Mouse (Mus musculus): ENCODE results near the gene Cd19.
"Not testable (repeated sequence)": the region's sequence is repeated elsewhere in the genome, so short reads cannot be mapped to it uniquely, and the experiment has no call there.

The Cd19 gene

DNA sequence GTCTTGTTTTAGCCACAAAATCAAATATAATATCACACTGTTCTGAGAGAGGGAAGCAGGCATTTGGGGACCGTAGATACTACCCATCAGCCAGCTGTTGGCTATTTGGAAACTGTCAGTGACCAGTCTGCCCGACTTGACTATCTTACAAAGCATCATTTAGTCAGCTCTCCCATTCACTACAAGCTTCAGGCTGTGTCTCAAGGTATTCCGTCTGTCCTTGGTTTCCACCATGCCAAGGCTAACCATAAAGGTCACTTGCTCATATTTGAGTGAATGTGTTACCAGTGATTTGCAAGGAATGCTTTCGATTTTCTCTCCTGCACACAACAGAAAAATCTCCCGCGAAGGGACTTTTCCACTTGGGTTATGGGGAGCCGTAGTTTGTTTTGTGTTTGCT lies 20.0 kb upstream of the Cd19 start:
- no peak for DNase-seq (ENCODE audit: low spot score)

DNA sequence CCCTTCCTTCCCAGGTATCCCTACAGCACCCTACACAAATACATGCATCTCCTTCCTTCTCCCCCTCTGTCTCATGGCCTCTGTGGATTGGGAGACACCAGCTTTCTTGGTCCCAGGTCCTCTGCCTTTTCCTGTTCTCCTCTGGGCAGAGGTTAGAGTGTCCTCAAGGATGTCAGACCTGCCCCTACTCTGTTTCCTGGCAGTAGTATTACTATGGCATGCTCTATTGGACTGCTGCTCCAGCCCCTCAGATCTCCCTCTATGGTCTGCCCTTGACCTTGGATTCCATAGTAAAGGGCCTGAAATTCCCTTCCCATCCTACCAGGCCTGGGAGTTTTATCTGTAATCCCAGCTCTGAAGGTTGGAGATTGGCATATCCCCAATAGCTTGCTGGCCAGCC lies 15.5 kb upstream of the Cd19 start:
- no peak for DNase-seq (ENCODE audit: low spot score)

DNA sequence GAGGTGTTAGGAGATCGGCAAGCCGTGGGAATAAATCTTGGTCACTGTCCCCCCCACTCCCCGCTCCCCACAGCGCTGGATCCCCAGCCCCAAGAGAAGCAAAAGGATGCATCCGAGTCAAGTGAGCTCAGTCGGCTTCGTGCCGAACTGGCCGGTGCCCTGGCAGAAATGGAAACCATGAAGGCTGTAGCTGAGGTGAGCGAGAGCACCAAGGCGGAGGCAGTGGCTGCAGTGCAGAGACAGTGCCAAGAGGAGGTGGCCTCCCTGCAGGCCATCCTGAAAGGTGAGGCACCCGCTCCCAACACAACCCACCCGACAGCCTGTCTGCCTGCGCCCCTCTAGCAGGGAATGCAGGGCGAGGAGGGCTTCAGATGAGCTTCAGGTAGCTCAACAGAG lies 14.8 kb upstream of the Cd19 start:
- no peak for DNase-seq (ENCODE audit: low spot score)

DNA sequence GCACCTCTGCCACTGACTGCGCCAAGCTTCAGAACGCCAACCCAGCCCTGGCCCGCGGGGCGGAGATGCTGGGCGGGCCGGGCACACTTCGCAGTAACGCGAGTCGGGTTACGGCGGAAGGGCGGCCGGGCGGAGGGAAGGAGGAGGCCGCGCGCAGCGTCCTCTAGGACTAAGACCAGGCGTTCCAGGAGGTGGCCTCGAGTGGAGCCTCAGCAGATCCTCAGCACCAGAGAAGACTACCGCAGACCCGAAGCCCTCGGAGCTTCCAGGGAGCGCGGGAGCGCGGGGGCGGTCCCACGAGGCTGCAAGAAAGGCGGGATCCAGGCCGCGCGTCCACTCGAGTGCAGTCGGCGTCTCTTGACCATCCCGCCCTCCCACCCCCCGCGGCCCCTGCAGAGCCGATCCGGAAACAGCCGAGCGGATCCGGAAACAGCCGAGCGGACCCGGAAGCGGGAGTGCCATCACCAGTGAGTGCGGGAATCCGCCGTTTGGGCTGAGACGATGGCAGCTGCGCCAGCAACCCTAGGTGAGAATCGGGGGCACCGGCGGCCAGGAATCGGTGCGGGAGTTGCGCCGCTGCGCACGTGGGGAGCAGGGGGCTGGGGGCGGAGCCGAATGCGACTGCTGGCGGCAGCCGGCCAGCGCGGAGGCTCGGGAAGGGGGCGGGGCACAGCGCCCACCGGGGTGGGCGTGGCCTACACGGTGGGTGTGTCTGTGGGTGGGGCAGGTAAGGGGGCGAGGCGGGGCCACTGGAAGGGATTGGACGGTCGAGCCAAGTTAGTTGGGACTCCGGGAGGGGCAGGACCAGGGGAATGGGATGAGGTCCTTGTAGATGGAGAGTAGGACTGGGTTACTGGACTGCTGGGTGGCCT lies 14.2 kb upstream of the Cd19 start, which contains the start of gene Rabep2:
TSS of gene Rabep2 (plus strand) at position 129 of the 872 bp plus-strand sequence.
- peak; percentile 78 for DNase-seq (ENCODE audit: low spot score)

DNA sequence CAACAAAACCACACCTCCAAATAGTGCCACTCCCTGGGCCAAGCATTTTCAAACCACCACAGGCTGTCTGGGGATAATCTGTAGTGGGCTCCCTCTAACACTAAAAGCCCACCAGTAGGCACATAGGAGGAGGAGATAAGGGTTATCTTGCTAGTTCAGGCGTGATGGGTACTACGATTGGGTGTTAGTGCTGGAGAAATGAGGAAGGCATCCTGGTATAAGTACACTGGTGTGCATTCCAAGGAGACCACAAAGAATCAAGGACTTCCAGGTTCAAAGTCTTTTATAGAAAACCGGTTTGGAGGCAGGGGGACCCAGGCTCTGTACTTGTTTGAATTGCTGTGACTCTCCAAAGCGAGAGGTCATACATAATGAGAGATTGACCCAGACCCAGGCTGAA lies 13.5 kb upstream of the Cd19 start:
- DNase-seq (ENCODE audit: low spot score), result no peak

DNA sequence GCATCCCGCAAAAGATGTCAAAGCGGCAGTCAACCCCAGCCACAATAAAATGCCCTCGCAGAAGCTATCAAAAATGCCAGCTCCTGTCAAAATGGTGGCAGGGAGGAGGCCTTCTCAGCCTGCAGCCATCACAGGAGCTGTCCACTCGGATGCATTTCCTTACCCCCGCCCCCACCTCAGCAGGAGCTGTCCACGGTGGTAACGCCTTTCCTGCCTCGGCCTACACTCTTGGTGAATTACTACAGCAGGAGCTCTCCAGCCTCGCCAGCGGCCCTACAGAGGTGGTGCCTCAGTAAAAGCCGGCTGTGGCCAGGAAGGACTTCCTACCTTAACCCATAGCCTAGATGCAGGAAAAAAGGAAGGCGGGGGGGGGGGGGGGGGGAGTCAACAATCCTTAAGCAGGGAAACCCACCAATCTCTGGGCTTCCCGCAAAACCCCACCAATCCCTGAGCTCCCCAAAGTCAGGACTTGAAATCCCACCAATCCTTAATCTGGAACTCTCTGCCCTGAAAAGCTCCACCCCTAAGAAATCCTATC lies 12.7 kb upstream of the Cd19 start:
- DNase-seq (ENCODE audit: low spot score), result no peak

DNA sequence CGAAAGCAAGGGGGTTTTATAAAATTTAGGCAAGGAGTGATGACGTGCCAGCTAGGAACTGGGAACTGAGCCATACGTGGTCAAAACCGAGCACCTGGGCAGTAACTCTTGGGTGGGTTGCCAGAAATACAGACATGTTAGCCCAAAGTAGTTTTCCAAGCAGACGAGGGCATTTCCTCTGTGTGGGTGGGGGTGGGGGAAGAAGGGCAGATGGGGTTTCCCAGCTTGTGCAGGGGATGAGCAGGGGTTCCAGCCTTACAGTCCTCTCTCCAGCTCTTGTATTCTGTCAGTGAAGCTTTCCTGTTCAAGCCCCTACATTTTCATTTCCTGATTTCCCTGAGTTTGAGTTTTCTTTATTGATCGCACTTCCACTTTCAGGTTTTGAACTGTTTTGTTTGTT lies 9.5 kb upstream of the Cd19 start:
- DNase-seq (ENCODE audit: low spot score), result no peak

DNA sequence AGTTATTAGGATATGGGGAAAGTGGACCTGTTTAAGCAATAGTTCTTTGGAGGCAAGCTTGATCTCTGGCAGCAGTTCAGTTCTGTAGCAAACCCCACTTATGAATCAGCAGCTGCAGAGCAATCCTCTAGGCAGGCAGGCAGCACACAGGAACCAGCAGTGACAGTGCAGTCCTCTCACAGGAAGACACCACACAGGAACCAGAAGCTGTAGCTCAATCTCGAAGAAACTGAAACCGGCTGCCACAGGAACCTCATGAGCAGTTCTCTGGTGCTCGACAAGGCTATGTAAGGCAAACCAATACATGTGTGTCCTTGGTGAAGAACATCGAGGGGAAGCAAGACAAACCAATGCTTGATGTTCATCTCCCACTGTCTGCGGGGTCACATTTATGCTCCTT lies 7.1 kb upstream of the Cd19 start:
- peak; percentile 25 for DNase-seq (ENCODE audit: low spot score)

DNA sequence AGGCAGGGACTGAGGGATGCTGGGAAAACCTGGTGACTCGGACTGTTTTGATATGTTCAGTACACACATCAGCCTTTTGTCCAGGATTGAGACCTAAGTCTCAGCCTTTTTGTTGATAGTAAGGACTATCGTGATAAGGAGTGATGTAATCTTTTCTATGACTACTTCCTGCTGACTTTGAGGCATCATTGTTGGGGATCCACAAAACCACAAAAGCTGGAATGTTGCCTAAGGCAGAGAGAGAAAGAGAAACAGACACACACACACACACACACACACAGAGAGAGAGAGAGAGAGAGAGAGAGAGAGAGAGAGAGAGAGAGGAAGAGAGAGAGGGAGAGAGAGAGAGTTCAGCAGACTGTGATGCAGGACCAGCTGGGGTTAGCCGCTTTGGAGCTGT lies 3.8 kb upstream of the Cd19 start:
- no peak for DNase-seq (ENCODE audit: low spot score)

DNA sequence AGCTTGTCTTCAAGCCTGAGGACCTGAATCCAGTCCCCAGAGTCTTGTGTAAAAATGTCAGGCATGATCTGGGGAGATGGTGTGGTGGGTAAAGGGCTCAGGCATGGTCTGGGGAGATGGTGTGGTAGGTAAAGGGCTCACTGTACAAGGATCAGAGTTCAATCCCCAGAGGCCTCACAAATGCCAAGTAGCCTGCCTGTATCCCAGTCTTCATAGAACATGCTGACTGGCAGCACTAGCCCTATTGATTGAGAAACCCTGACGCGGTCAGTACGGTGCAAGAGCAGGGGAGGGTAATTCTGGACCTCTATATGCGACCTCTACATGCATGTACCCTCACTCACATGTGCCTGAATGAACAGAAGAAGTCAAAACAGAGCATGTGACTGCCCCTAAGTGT lies 2.9 kb upstream of the Cd19 start:
- DNase-seq (ENCODE audit: low spot score), result no peak

DNA sequence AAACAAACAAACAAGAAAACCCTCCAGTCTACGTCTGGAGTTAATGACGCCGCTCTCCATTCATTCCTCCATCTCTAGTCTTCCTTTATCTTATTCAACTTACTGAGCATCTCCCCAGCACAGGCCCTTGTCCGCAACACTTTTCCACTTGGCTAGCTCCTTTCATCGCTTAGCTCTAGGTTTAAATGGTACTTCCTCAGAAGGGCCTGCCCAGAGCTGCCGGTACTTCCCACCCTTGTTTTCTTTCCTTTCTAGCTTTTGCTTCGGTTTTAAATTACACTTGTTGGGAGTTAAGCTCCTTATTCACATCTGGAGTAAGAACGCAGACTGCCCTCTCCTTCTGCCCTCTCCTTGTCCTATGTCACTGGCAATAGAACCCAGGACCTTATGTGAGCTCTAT lies 2.4 kb upstream of the Cd19 start:
- no peak for DNase-seq (ENCODE audit: low spot score)

DNA sequence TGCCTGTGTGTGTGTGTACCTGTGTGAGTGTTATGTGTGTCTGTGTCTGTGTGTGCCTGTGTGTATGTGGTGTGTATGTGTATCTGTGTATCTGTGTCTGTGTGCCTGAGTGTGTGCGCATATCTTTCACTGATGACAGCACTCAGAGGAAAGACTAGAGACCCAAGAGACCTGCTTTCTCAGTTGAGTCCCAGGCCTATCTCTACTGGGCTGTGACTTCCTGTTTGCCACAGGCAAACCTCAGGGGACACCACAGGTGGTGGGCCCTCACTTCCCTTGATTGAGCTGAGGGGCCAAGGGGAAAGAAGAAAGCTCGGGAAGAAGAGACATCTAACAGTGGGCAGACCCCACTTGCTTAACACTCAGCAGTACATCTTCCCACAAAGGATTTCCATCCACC lies 1.9 kb upstream of the Cd19 start:
- DNase-seq (ENCODE audit: low spot score), result peak; percentile 44

DNA sequence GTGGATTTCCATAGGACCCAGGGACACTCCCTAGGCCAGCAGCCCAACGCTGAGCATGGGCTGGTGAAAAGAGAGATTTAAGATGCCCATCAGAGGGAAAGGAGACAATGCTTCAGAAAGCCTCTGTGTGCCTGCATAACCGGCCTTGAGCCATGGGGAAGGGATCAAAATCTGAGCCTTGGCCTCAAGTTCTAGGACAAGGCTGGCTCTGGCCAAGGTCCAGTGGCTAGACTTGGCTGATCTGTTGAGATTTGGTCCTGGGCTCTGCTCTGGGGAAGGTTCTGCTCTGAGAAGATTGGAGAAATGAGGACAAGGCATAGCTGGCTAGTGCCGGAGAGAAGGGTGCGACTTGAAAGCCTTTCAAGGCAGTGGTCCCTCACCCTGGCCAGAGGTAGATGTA lies 3.6 kb downstream of the Cd19 start:
- DNase-seq (ENCODE audit: low spot score), result no peak

DNA sequence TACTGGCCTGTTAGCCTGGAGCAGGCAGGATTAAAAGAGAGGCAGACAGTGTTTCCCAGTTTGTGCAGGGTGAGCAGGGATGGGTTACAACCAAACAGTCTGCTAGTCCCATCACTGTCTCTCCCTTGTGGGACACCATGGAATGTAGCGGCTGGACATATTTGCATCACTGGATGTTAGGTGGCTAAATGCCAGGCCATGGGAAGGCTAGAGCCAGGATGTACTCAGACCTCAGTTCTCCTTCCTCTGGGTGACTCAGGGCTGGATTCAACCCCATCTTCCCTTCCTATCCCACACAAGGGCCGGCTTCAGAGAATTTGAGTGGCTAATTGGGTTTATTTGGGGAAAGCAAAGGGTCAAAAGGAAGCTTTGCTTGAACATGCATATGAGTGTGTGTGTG lies 6.0 kb downstream of the Cd19 start:
- DNase-seq (ENCODE audit: low spot score), result no peak

DNA sequence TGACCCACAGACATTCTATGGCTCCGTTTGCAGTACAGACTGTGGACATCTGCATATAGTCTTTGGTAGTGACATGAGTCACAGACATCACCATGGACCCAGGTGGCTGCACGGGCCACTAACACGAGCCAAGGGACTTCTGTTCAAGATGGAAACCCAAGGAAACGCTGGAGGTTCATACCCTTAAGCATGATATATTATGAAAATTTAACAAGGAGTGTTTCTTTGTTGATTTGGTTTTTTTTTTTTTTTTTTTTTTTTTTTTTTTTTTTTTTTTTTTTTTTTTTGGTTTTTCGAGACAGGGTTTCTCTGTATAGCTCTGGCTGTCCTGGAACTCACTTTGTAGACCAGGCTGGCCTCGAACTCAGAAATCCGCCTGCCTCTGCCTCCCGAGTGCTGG lies 12.2 kb downstream of the Cd19 start:
- DNase-seq (ENCODE audit: low spot score), result not testable (repeated sequence)

DNA sequence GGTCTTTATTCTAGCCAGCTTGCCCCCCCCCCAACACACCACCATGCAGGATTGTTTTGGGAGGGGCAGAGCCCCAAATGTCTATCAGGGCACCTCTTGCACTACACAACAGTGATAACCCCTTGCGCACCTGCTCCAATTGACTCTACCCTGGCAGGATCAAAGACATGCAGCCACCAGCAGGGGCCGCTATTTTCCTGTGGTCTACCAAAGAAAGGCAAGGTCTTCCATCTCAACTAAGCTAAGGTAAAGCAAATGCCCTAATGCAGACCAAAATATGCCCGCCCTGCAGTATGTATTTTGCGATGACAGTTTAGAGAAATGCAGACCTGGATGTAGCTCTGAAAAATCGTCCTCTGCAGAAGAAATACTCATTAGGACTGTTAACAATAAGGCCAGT lies 15.1 kb downstream of the Cd19 start:
- peak; percentile 86 for DNase-seq (ENCODE audit: low spot score)

DNA sequence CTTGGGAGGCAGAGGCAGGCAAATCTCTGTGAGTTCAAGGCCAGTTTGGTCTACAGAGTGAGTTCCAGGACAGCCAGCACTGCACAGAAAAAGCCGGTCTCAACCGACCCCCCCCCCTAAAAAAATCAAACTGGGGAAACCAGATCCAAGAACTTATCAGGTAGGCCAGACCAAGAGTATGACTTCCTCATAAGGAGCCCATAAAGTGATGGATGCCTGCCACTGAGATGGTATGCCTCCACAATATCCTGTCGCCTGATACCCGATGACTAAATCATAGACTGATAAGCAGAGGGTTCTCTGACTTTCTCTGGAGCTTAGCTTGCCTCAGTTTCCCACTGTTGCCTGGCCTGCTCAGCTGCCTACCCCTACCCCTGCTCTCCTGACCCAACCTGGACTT lies 16.9 kb downstream of the Cd19 start:
- no peak for DNase-seq (ENCODE audit: low spot score)

DNA sequence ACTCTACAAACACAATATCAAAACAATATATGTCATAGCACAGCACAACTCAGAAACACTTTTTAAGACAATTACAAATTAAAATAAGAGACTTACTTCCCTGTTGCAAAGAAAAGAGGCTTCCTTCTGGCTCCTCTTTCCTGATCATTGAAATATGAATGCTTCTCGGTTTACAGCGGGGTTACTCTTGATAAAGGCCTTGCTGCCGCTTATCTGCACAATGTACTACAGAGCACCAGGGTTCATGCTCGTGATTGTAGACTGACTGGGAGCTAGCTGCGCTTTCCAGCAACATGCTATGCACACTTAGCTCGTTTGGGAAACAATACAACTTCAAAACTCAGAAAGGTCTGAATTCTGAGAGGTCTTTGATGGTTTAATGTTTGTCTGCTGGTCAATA lies 17.5 kb downstream of the Cd19 start:
- no peak for DNase-seq (ENCODE audit: low spot score)

DNA sequence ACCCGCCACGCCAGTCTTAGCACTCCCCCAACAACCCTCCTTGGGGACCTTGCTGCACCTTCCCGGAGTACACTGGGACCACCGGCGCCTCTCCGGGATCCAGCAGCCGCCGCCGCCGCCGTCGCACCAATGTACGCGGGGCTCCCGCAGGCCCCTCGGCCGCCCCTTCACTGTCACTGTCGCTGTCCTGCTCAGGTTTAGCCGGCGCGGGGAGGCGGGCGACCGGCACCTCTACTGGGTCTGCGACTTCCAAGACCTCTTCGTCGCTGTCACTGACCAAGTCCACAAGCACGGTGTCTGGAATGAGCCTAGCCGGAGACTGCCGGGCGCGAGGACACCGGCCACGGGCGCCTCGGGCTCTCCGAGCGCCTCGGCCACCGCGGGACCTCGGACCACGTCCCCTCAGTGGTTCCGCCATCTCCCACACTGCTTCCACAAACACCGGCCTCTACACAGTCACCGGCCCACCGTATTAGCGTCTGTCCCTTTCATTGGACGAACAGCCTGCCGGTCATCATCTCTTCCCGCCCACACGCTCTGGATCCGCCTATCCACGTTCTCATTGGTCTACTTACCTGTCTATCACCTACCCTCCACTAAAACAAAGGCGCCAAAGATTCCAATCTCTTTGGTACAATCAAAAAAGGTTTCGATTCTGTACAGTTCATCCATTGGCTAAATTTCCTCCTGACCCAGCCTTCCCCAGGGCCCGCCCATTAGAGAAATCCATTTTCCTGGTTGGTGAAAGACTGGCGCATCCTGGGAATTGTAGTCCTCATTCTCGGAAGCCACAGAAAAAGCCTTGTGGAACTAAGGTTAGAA lies 18.2 kb downstream of the Cd19 start, which contains the start of gene Nfatc2ip:
TSS of gene Nfatc2ip (minus strand) at position 440 of the 822 bp plus-strand sequence.
- DNase-seq (ENCODE audit: low spot score), result peak; percentile 95

DNA sequence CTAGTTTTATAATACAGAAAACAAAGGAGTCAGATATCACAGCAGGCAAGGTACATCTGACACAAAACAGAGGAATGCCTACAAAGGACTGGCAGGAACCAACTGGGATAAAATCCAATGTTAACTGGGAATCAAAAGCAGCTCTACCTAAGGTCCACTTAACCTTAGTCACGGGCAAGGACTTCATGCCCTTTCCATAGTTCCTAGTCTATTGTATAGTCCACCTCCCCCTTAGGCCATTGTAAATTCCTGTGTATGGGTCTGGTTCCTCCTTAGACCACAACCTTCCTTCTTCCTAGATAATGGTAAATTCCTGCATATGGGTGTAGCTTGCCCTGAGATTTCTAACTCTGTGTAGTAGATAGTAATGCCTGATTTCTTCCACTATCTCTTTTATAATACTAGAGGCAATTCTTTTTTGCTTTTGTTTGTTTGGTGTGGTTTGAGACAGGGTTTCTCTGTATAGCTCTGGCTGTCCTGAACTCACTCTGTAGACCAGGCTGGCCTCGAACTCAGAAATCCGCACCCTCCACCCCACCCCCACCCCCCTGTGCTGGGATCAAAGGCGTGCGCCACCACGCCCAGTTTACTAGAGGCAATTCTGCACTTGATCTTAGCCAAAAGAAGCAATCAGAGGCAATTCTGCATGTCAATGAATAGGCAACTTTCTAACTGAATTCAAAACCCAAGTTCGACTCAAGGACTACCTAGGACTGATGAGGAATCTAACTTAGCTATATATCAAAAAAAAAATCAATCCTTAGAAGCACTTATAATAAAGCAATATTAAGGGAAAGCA lies 22.4 kb downstream of the Cd19 start:
- DNase-seq (ENCODE audit: low spot score), result not testable (repeated sequence)

DNA sequence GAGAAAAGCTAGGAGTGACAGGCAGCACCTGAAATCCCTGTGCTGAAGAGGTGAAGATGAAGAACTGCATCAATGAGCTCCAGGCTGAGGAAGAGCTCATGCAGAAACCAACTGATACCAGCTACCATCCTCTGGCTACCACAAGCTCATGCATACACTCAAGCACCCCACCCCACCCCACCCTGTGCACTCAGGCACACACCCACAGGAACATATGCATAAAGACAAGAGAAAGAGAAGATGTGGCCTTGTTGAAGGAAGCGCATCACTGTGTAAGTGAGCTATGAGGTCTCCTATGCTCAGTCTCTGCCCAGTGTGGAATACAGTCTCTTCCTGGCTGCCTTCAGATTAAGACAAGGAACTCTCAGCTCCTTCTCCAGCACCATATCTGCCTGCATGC lies 26.5 kb downstream of the Cd19 start:
- DNase-seq (ENCODE audit: low spot score), result no peak

DNA sequence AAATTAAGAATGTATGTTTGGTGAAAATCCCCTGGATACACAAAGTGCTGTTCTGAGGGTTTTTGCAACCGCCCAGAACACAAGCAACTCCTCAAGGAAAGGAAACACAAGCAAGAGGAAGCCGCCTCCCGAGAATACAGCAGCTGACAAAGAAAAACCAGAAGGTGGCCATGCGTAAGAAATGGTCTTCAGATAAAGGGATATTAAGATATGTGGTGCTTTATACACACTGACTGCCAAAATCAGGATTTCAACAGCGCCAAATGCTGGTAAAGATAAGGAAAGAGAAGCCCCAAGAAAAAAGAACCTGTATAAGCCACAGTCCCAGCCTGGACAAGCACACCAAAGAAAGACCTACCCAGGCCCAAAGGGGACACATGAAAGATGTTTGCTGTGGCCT lies 31.1 kb downstream of the Cd19 start:
- DNase-seq (ENCODE audit: low spot score), result no peak

Data from T-cell, adult 2 months (primary cell).